Mouse (Mus musculus) heart, embryonic 14.5 days (tissue): ENCODE results near the gene Slamf1. TPM values are rescaled to one million over a fixed set of nuclear protein-coding genes. Genes with fewer than 3 reads are reported as not detected.
"Not testable (repeated sequence)": the region's sequence is repeated elsewhere in the genome, so short reads cannot be mapped to it uniquely, and the experiment has no call there.

Source experiments
- ATAC-seq: fragments of 200-750 bp; cut with Nextera tagmentation; 2 replicates; pipeline ENCODE4 v1.8.0; 2017; ENCODE audit warnings: low read depth, moderate TSS enrichment; ENCODE audit not compliant: insufficient number of reproducible peaks, insufficient read depth, low FRiP score
- H3K27ac ChIP-seq, 2 experiments: fragments of 200-500 bp in 1 of 2; fragments of 300-500 bp in 1 of 2; sonication (generic) in 1 of 2; replicated peaks in 1 of 2; 2 replicates each; pipeline ENCODE4 v1.5.1; 2012 to 2014; ENCODE audit warnings: low read depth in 2 of 2, low read length in 2 of 2, control low read depth in 1 of 2, mild to moderate bottlenecking in 1 of 2, mixed read lengths in 1 of 2; ENCODE audit not compliant: control insufficient read depth in 1 of 2, insufficient read depth in 1 of 2
- H3K27me3 ChIP-seq: fragments of 300-500 bp; sonication (generic); 2 replicates; pipeline ENCODE4 v1.6.1; 2014; ENCODE audit warnings: mild to moderate bottlenecking, low read length, control low read depth; ENCODE audit not compliant: control insufficient read depth, insufficient read depth
- H3K36me3 ChIP-seq: fragments of 300-500 bp; sonication (generic); 2 replicates; pipeline ENCODE4 v1.6.1; 2014; ENCODE audit warnings: mild to moderate bottlenecking, control low read depth, low read length, mixed read lengths; ENCODE audit not compliant: control insufficient read depth, insufficient read depth
- H3K4me1 ChIP-seq, 2 experiments: fragments of 200-500 bp in 1 of 2; fragments of 300-500 bp in 1 of 2; sonication (generic) in 1 of 2; 2 replicates each; pipeline ENCODE4 v1.6.1; 2012 to 2014; ENCODE audit warnings: low read length in 2 of 2, control low read depth in 1 of 2, mixed read lengths in 1 of 2; ENCODE audit not compliant: control insufficient read depth in 2 of 2, insufficient read depth in 2 of 2
- H3K4me2 ChIP-seq: fragments of 300-500 bp; sonication (generic); 2 replicates; pipeline ENCODE4 v1.6.1; 2014; ENCODE audit warnings: mild to moderate bottlenecking, low read length
- H3K4me3 ChIP-seq, 2 experiments: fragments of 200-500 bp in 1 of 2; fragments of 300-500 bp in 1 of 2; sonication (generic) in 1 of 2; 2 replicates each; pipeline ENCODE4 v1.5.1; 2012 to 2014; ENCODE audit warnings: low read length in 2 of 2, mild to moderate bottlenecking in 2 of 2, control low read depth in 1 of 2, low read depth in 1 of 2, moderate library complexity in 1 of 2; ENCODE audit not compliant: control insufficient read depth in 1 of 2, insufficient read depth in 1 of 2
- H3K9ac ChIP-seq: fragments of 300-500 bp; sonication (generic); 2 replicates; pipeline ENCODE4 v1.6.1; 2014; ENCODE audit warnings: mild to moderate bottlenecking, low read length
- H3K9me3 ChIP-seq: fragments of 300-500 bp; sonication (generic); 2 replicates; pipeline ENCODE4 v1.6.1; 2016; ENCODE audit warnings: low read length, control low read depth; ENCODE audit not compliant: control insufficient read depth
- WGBS: fragments of 180-500 bp; shearing (Covaris S2); extraction: QIAGEN DNeasy Blood & Tissue Kit; methylation state at CpG from one replicate; pipeline ENCODE4 v1.1.7; 2014; 5-methylcytosine and 5-hydroxymethylcytosine counted together
- polyA plus RNA-seq: library from polyadenylated mRNA; unstranded; fragments of >200 nt; fragmentation: Nextera tagmentation; extraction: Ambion mirVana; gene quantifications from 2 replicates; pipeline ENCODE4 v1.2.1, GENCODE M21; 2014

The Slamf1 gene
- polyA plus RNA-seq, 1 experiment from 2014 or later = 0.16 TPM

DNA sequence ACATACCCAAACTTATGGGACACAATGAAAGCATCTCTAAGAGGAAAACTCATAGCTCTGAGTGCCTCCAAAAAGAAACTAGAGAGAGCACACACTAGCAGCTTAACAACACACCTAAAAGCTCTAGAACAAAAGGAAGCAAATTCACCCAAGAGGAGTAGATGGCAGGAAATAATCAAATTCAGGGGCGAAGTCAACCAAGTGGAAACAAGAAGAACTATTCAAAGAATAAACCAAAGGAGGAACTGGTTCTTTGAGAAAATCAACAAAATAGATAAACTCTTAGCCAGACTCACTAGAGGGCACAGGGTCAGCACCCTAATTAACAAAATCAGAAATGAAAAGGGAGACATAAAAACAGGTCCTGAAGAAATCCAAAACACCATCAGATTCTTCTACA is 44.1 kb downstream of the Slamf1 start:
- not testable (repeated sequence) for H3K4me3 ChIP-seq, H3K27me3 ChIP-seq, H3K4me1 ChIP-seq, ATAC-seq, H3K36me3 ChIP-seq, H3K27ac ChIP-seq, H3K9ac ChIP-seq, H3K9me3 ChIP-seq, H3K4me2 ChIP-seq
- WGBS = 72% methylated on average over 1 of the region's 1 CpGs

DNA sequence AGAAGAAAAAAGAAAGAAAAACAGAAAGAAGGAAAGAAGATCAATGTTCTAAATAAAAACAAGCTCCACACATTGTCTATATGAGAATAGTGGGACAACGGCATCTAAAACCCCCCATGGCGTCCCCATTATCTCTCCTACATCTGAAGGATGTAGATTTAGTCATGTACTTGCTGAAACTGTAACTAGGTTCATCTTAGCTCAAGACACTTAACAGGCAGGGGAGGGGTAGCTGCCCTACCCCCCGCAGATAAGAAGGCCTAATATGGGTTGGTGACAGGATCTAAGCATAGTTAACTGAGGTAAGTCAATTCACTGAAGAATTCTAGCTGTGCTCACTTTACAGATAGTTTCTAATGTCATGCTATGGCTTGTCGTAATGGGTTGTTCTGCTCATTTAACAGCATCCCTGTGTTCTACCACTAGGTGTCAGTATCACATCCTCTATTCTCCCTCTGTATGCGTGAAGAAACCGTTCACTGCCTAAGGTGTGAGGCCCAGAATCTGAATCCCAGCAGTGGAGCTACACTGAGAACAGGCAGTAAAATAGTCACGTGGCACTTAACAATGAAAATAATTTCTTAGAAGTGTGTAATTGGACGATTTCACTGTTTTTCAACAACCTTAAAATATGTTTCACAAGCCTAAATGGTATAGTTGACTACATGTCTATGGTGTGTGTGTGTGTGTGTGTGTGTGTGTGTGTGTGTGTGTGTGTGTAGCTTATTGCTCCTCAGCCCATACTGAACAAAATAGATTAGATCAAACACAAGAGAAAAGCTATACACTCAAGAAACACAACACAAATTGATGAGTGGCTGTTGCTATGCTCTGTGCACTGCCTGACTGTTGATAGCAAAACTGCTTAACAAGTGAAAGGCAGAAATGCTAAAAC is 48.9 kb downstream of the Slamf1 start:
- Histone ChIP-seq H3K9me3 (no peaks in the 10 kb centered on the region), H3K27ac (no peak overlapping the region), H3K4me2 (no peak overlapping the region), H3K4me1 (no peaks in the 10 kb centered on the region), H3K27me3 (no peaks in the 10 kb centered on the region), H3K9ac (no peak overlapping the region), H3K36me3 (no peaks in the 10 kb centered on the region), H3K4me3 (no peak overlapping the region)
- ATAC-seq = no peak
- 14% methylated on average over 8 of the region's 8 CpGs for WGBS

DNA sequence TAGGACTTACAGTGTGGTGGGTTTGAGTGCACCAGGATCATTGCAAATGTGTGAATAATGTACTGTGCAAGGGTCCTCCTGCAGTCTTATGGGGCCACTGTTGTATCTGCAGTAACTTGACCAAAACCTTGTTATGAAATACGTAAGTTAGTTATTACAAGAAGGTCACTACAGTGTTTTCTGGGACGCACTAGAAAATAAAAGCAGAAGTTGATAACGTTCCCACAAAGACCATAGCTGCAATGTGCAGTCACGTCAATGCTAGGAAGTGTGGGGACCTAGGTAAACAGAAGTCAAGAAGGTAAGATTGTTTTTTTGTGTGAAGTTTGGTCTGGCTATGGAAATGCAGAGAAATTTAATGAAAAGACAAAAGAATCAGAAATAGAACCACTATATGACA is 50.1 kb downstream of the Slamf1 start:
- H3K4me1 ChIP-seq = no peaks in the 10 kb centered on the region
- H3K27ac ChIP-seq = no peak overlapping the region
- ATAC-seq = no peak
- H3K4me3 ChIP-seq = no peak overlapping the region
- no peaks in the 10 kb centered on the region for H3K36me3 ChIP-seq
- no peak overlapping the region for H3K4me2 ChIP-seq
- H3K27me3 ChIP-seq = no peaks in the 10 kb centered on the region
- H3K9me3 ChIP-seq = no peaks in the 10 kb centered on the region
- no peak overlapping the region for H3K9ac ChIP-seq
- 67% methylated on average over 4 of the region's 4 CpGs for WGBS

DNA sequence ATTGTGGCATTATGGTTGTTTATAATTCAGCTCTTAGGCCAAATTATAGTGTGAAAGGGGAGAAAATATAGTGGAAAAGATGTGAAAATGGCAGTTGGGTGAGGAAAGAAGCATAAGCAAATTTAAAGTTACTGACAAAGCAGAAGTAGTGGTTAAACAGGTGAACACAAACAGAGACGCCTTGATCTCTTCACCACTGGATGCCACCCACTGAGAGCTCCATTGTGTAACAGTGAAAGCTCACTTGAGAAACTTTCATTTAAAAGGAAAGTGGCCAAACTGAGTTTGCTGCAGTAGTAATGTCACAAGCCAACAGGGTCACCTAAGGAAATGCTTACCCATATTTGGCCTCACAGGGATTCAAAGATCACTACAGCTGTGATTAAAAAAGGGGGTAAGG is 54.4 kb downstream of the Slamf1 start:
- no peaks in the 10 kb centered on the region for H3K36me3 ChIP-seq
- H3K9ac ChIP-seq = no peak overlapping the region
- H3K4me2 ChIP-seq = no peak overlapping the region
- no peak overlapping the region for H3K4me3 ChIP-seq
- WGBS = 43% methylated on average over 1 of the region's 1 CpGs
- H3K27ac ChIP-seq = no peak overlapping the region
- ATAC-seq = no peak
- H3K27me3 ChIP-seq = no peaks in the 10 kb centered on the region
- no peaks in the 10 kb centered on the region for H3K4me1 ChIP-seq
- H3K9me3 ChIP-seq = no peaks in the 10 kb centered on the region

DNA sequence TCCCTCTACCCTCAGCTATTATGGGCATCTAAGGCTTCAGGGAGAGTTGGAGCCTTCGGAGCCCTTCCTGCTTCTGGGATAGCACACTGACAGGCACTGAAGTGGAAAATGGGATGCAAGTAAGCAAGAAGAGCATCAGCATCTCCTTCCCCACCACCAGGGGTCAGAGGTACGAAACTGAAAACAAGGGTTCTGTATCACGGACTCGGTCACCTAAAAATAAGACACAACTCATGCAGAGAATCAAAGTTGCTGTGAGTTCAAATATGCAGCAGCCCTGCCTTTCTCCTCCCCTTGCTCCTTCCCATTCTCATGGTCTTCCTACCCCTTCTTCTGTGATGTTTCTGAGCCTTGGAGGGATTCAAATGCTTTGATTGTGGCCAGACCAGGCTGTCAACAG is 58.5 kb downstream of the Slamf1 start:
- H3K4me1 ChIP-seq = no peaks in the 10 kb centered on the region
- no peak overlapping the region for H3K4me3 ChIP-seq
- H3K36me3 ChIP-seq = no peaks in the 10 kb centered on the region
- no peaks in the 10 kb centered on the region for H3K9me3 ChIP-seq
- 27% methylated on average over 4 of the region's 4 CpGs for WGBS
- H3K4me2 ChIP-seq = peak overlapping the region; percentile 16; the same call in 1 of the 2 replicates
- ATAC-seq = no peak
- H3K9ac ChIP-seq = no peak overlapping the region
- H3K27ac ChIP-seq = no peak overlapping the region
- no peaks in the 10 kb centered on the region for H3K27me3 ChIP-seq

DNA sequence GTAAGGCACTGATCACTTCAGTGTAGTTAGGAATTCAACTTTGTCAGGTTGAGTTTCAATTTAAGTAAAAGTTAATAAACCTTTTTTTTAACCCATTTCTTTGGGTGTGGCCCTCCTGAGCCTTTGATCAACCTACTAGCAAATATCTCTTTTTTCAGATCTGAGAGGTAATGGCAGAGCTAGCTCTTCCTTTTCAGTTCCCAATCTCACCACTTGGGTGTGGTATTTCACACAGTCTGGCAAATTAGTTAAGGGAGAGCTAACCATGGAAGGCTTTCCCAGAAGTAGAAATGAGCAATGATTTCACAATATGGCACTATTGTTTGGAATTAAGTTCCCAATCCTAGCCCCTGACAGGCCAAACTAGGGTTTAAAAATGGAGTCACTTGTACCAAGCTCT is 59.2 kb downstream of the Slamf1 start:
- H3K9me3 ChIP-seq = no peaks in the 10 kb centered on the region
- no peak overlapping the region for H3K27ac ChIP-seq
- no peaks in the 10 kb centered on the region for H3K36me3 ChIP-seq
- no peaks in the 10 kb centered on the region for H3K4me1 ChIP-seq
- no peak for ATAC-seq
- H3K4me2 ChIP-seq = no peak overlapping the region
- no peaks in the 10 kb centered on the region for H3K27me3 ChIP-seq
- no peak overlapping the region for H3K4me3 ChIP-seq
- no peak overlapping the region for H3K9ac ChIP-seq

DNA sequence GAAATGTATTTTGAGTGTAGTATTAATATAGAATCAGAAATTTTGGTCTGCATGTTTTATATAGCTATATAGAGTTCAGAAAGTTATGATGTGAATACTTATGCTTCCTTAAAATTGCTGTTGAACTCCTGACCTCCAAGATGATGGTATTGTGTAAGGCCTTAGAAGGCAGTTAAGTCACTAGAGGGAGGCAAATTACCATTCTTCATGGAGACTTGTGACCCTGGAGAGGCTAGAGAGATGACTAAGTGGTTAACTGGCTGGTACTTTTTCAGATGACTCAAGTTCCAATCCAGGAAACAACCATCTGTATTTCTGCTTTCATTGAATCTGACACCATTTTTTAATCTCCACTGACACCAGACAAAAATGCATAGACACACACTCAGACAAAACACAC is 60.7 kb downstream of the Slamf1 start:
- Histone ChIP-seq H3K9me3 (0 out of 2 replicates have a peak, but pooled peaks cover under 1% of the 10 kb centered on the region), H3K4me1 (no peaks in the 10 kb centered on the region), H3K27me3 (no peaks in the 10 kb centered on the region), H3K36me3 (no peaks in the 10 kb centered on the region), H3K9ac (no peak overlapping the region), H3K27ac (no peak overlapping the region), H3K4me2 (no peak overlapping the region), H3K4me3 (no peak overlapping the region)
- ATAC-seq = no peak

DNA sequence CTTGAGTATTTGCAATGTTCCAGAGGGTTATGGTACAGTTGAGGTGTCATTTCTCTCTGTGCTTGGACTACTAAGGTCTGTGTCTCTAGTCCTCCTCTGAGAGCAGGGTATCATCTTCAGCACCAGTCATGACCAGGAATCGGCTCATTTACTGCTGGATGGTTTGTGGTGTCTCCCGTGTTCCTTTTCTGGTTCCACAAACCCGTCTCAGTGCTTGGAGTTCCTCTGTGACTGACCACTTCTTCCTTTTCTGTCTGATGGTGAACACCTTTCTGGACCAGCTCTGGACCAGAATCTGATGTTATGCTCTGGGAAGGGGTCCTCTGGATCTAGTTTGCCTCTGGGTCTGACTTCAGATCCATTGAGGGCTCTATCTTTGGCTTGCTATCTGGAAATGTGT is 72.6 kb downstream of the Slamf1 start, which contains the start of gene Cd84:
Gene Cd84 (plus strand): TSS at position 210 of the 400 bp plus-strand sequence.
- H3K27ac ChIP-seq = no peak within 1 kb of the TSS
- no peak for ATAC-seq
- H3K36me3 ChIP-seq = no peaks in the 10 kb centered on the region
- 78% methylated on average over 3 of the region's 3 CpGs for WGBS
- H3K4me2 ChIP-seq = no peak within 1 kb of the TSS
- no peaks in the 10 kb centered on the region for H3K27me3 ChIP-seq
- H3K9ac ChIP-seq = no peak within 1 kb of the TSS
- H3K9me3 ChIP-seq = no peaks in the 10 kb centered on the region
- no peak within 1 kb of the TSS for H3K4me3 ChIP-seq
- H3K4me1 ChIP-seq = no peaks in the 10 kb centered on the region
